Mouse (Mus musculus) bone marrow, adult 2 months (tissue): ENCODE data around the gene Prkcq. TPM values are rescaled to one million over a fixed set of nuclear protein-coding genes. Genes with fewer than 3 reads are reported as not detected.
"Not testable (repeated sequence)": the region's sequence is repeated elsewhere in the genome, so short reads cannot be mapped to it uniquely, and the experiment has no call there.

Source experiments
- H3K27ac ChIP-seq: fragments of 200-500 bp; 2 replicates; pipeline ENCODE4 v1.5.1; 2012; ENCODE audit warnings: low read depth, mild to moderate bottlenecking, control low read depth, inconsistent platforms, low read length; ENCODE audit not compliant: control insufficient read depth, poor library complexity, insufficient read depth
- H3K4me1 ChIP-seq: fragments of 200-500 bp; 2 replicates; pipeline ENCODE4 v1.6.1; 2011; ENCODE audit warnings: low read length; ENCODE audit not compliant: control insufficient read depth, insufficient read depth
- H3K4me3 ChIP-seq: fragments of 200-500 bp; replicated peaks from 2 replicates; pipeline ENCODE3; 2011; ENCODE audit warnings: mild to moderate bottlenecking, low read depth, low read length, control low read depth; ENCODE audit not compliant: control insufficient read depth
- CTCF ChIP-seq: fragments of 200-500 bp; IDR thresholded peaks from 2 replicates; pipeline ENCODE4 v1.5.1; 2011; ENCODE audit warnings: low read length, control low read depth; ENCODE audit not compliant: control insufficient read depth, insufficient read depth
- POLR2A ChIP-seq: fragments of 200-500 bp; IDR thresholded peaks from 2 replicates; pipeline ENCODE4 v1.6.1; 2011; ENCODE audit warnings: low read depth, mild to moderate bottlenecking, control low read depth, low read length, borderline replicate concordance; ENCODE audit not compliant: control insufficient read depth
- WGBS: fragments of 180-500 bp; shearing (Covaris S2); methylation state at CpG from one replicate; pipeline ENCODE4 v1.1.7; 2018; 5-methylcytosine and 5-hydroxymethylcytosine counted together
- polyA plus RNA-seq: library from polyadenylated mRNA; stranded (reverse); fragments of >200 nt; gene quantifications from 2 replicates; pipeline ENCODE4 v1.2.4, GENCODE M21; 2011; ENCODE audit warnings: low replicate concordance; ENCODE audit not compliant: missing spikeins, insufficient read depth, insufficient read length

The Prkcq gene
- polyA plus RNA-seq, 1 experiment, result 25.8 TPM

DNA sequence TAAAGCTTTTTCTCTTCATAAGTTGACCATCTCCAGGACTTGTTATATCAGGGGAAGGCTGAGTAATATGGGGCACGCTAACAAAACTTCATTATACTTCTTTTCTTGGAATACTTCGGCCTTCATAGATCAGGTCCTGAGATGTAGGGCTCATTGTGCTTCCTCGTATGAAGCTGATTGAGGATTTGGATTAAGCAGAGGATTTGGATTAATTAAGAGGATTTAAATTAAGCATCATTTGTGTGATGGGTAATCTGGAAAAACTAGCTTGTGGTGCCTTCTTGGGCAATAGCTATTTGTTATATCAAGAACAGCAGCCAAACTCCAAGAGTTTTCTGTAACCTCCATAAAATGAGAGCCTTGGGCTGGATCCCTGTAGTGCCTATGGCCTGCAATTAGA, 172.8 kb downstream of the Prkcq start:
- H3K4me3 ChIP-seq, result no peak overlapping the region
- H3K27ac ChIP-seq, result no peak overlapping the region
- 80% methylated on average over 3 of the region's 3 CpGs for WGBS
- TF ChIP-seq CTCF (no peak), POLR2A (no peak)
- H3K4me1 ChIP-seq, result no peaks in the 10 kb centered on the region

DNA sequence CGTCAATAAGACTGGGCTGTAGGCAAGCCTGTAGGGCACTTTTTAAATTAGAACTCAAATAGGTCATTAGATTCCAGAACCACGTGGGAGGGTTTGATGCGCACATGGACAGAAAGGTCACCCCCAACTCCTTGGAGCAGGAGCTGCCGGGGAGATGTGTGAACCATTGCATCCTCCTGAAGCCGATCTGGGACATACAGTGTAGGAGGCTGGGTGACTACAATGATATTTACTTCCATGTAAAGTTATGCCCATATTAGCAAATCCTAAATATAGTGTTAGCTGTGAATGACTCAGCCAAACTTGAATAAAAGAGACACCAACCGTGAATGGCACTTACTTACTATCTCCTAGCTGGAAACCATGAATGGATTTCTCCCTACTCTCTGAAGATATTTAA, 174.5 kb downstream of the Prkcq start:
- not testable (repeated sequence) for H3K4me3 ChIP-seq, H3K4me1 ChIP-seq, H3K27ac ChIP-seq
- 87% methylated on average over 6 of the region's 6 CpGs for WGBS

DNA sequence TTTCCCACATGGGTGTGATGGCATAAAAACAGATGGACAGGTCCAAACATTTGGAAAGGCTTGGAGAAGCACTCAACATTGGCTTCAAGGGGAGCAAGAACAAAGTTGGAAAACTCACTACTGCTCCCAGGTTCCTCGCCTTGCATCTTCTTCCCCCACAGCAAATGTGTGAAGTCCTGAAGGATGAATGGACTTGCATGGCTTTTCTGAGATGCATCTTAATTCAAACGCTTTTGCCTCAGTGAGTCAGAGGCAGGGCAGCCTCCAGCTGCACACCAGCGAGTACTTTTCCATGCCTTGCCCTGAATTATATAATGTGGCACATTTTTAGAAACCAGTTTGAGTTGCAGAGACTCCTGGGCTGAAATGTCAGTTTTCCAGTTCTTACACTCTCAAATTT, 175.9 kb downstream of the Prkcq start:
- Histone ChIP-seq H3K27ac (no peak overlapping the region), H3K4me3 (no peak overlapping the region), H3K4me1 (no peaks in the 10 kb centered on the region)
- WGBS, result 81% methylated on average over 3 of the region's 3 CpGs
- TF ChIP-seq POLR2A, result no peak
